Mouse (Mus musculus): ENCODE data around the gene Gm17660. TPM values are rescaled to one million over a fixed set of nuclear protein-coding genes. Genes with fewer than 3 reads are reported as not detected.

Gm17660 gene
- polyA plus RNA-seq, 1 experiment from 2014 or later, result not detected

DNA sequence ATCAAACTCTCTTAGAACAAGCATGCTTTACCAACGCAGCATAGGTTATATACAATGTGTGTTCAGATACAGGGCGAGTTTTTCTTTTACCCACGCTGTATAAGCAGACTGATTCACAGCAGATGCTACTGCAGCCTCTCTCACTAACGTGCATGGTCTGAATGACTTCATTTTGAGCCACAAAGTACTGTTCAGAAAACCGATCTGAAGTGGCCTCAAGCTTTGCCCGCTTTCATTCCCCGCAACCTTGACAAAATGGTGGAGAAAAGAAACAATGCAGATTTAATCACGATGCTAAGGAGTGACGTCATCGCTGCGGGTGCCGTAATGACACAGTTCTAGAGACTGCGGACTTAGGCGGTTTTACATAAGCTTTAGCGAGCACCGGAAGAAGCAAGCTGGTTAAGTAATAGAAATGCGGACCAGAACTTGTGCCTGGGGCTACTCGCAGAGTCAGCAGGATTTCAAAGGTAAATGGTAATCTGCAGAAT, 31.5 kb upstream of the Gm17660 start:
- Histone ChIP-seq H3K4me3 (replicated peaks) (peak overlapping the region; percentile 20), H3K4me1 (replicated peaks) (peaks cover 52% of the 10 kb centered on the region), H3K9me3 (no peaks in the 10 kb centered on the region), H3K27ac (peak overlapping the region; percentile 76; the same call in 1 of the 2 replicates), H3K9ac (replicated peaks) (no peak overlapping the region), H3K27me3 (no peaks in the 10 kb centered on the region), H3K36me3 (no peaks in the 10 kb centered on the region), H3K4me2 (peak overlapping the region; percentile 46)
- peak; percentile 27; the same call in 1 of the 2 replicates for ATAC-seq (ENCODE audit: insufficient number of reproducible peaks, insufficient read depth, low FRiP score, low TSS enrichment, low read depth)
- WGBS, result 31% methylated on average over 18 of the region's 18 CpGs

DNA sequence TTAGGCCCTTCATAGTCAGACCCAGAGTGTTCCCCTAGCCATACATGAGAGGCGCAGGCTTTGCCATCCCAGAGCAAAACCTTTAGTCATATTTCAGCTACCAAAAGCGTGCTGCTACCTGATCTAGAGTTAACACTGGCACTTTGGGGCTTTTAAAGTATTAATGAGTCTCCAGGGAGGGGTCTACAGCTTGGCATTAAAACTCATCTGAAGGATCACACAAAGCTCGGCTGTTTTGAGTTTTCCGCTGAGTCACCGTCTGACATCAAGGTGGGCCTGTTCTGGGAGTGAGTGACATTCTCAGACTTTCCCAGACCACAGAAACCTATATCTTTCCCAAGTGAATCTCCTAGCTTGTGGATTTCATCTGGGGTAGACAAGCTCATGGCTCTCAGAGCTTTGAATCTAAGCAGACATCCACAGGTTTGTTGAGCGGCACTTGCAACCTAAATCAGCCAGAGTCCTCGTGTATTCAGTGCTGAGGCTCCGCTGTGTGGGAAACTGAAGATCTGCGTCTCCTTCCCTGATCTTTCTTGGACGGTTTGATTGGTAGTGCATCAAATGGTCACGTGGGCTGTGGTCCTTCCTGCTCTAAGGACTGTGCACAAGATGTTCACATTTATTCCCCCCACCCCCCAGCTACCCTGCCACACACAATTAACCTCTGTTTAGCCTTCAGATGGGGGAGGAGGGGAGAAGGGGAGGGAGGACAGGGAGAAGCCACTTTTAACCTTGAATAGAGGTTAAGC, 30.9 kb upstream of the Gm17660 start:
- H3K9ac ChIP-seq (replicated peaks), result no peak overlapping the region
- peak; percentile 45; the same call in 1 of the 2 replicates for ATAC-seq (ENCODE audit: insufficient number of reproducible peaks, insufficient read depth, low FRiP score, low TSS enrichment, low read depth)
- peak overlapping the region; percentile 46 for H3K4me2 ChIP-seq
- H3K4me3 ChIP-seq (replicated peaks), result 0 out of 2 replicates have a peak overlapping the region, but pooled peaks have one; percentile 20
- H3K4me1 ChIP-seq (replicated peaks), result peaks cover 46% of the 10 kb centered on the region
- no peaks in the 10 kb centered on the region for H3K27me3 ChIP-seq
- H3K27ac ChIP-seq, result peak overlapping the region; percentile 76
- H3K36me3 ChIP-seq, result no peaks in the 10 kb centered on the region
- WGBS, result 39% methylated on average over 11 of the region's 11 CpGs
- H3K9me3 ChIP-seq, result no peaks in the 10 kb centered on the region

DNA sequence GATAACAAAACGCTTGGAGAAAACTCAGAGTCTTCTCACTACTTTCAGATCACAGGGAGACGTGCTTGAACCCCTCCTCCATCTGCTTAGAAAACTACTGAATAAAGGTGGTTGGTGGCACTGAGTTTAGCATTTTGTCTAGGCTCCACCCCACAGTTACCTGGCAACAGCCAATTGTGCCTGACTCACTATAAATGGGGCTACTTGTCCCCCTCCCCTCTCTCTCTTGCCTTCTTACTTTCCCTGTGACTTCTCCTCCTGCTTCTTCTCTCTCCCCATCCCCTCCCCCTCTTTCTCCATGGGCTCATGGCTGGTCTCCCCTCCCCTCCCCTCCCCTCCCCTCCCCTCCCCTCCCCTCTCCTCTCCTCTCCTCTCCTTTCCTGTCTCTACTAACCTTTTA, 26.7 kb upstream of the Gm17660 start:
- no peak overlapping the region for H3K4me2 ChIP-seq
- ATAC-seq (ENCODE audit: insufficient number of reproducible peaks, insufficient read depth, low FRiP score, low TSS enrichment, low read depth), result no peak
- 62% methylated on average over 2 of the region's 2 CpGs for WGBS
- no peaks in the 10 kb centered on the region for H3K27me3 ChIP-seq
- no peak overlapping the region for H3K27ac ChIP-seq
- H3K4me3 ChIP-seq (replicated peaks), result no peak overlapping the region
- peaks cover 38% of the 10 kb centered on the region for H3K4me1 ChIP-seq (replicated peaks)
- no peaks in the 10 kb centered on the region for H3K9me3 ChIP-seq
- H3K9ac ChIP-seq (replicated peaks), result no peak overlapping the region
- no peaks in the 10 kb centered on the region for H3K36me3 ChIP-seq

DNA sequence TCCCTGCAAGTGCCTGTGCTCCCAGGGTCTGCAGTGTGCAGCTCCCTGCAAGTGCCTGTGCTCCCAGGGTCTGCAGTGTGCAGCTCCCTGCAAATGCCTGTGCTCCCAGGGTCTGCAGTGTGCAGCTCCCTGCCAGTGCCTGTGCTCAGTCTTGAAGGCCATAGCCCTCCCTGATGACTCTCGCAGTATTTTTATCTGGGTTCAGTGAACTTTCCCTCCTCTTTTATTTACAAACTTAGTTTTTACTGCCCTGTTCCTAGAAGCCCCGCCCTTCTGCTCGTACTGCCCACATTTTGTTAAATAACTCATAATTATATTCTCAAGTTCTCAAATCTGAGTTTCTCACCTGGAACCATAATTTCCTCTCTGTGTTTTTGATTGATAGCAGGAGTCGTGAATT, 25.8 kb upstream of the Gm17660 start:
- Histone ChIP-seq H3K4me3 (replicated peaks) (no peak overlapping the region), H3K4me1 (replicated peaks) (peaks cover 29% of the 10 kb centered on the region), H3K27ac (no peak overlapping the region), H3K4me2 (no peak overlapping the region), H3K36me3 (no peaks in the 10 kb centered on the region), H3K27me3 (no peaks in the 10 kb centered on the region), H3K9ac (replicated peaks) (no peak overlapping the region), H3K9me3 (no peaks in the 10 kb centered on the region)
- ATAC-seq (ENCODE audit: insufficient number of reproducible peaks, insufficient read depth, low FRiP score, low TSS enrichment, low read depth), result no peak
- WGBS, result 61% methylated on average over 4 of the region's 4 CpGs

DNA sequence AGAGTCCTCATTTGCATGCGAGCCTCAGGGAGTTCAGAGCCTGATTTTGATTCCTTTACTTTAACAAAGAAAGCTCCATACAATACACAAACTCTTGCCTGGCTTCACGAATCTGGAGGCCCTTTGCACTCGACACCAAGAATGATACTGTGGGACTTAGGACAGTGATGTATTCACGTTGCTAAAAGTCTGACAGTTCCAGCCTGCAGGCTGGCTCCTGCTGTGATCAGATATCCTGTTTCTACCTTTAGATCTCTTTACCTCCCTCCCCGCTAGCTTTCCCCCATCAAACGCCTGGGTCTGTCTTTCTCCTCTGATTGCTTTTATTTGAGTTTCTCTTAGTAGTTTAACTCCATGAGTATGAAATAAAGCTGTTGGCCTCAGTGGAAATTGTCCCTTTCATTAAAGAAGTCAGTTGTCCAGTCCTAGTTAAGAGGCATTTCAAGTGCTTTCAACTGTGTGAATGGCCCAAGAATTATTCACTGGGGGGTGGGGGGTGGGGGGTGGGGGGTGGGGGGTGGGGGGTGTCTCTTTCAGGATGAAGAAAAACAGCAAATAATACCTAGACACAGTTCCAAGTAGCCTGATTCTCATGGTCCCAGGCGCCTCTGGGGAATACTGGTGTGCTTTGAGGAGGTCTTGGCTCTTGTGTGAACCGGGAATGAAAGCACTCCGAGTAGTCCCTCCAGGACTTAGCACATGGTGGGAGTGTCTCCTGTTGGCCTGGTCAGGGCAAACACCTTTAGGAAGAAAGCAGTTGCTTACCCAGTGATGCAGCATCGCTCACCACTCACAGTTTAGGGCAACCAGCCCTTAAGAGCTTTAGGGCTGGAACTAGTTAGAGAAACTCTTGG, 24.5 kb upstream of the Gm17660 start:
- Histone ChIP-seq H3K27ac (0 out of 2 replicates have a peak overlapping the region, but pooled peaks have one; percentile 7), H3K36me3 (no peaks in the 10 kb centered on the region)

DNA sequence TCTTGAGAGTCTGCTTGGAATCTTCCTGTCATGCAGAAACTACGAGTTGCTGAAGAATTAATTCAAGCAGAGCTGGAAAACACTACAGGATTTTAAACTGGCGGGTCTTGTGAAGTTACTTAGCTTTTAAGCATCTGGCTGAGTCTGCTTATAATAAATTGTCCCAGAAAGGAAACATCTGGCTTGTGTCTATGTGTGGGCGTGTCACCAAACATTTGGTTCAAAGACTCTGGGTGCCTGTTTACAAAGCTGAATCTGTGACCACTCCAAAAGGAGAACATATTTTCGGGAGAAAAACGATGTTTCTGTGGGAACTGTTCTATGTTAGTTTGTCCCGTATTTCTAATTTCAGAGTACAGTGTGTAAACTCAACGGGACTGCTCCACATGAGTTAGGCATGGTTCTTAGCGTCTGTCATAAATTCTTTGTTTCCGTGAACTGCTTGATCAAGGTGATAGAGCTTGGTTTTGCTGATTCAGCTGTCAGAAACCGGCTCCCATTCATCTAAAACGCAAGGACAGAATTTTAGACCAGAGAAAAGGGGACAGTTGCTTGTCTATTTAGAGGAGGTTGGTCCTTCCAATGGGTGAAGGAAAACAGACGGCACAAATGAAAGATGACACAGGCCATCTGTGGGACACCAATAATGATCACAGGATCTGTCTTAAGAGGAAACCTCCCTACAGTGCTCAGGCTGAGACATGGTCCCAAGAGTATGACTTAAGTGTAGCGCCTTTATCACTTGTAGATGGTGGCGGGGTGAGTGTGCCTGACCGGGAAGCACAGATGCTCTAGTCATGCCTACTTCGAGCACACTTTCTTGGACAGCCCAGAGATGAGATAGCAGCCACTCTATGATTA, 18.9 kb upstream of the Gm17660 start:
- H3K4me1 ChIP-seq (replicated peaks), result peaks cover 16% of the 10 kb centered on the region
- no peak overlapping the region for H3K4me3 ChIP-seq (replicated peaks)
- H3K27me3 ChIP-seq, result no peaks in the 10 kb centered on the region
- peak overlapping the region; percentile 31 for H3K4me2 ChIP-seq
- no peak overlapping the region for H3K9ac ChIP-seq (replicated peaks)
- H3K36me3 ChIP-seq, result no peaks in the 10 kb centered on the region
- peak overlapping the region; percentile 60; the same call in 1 of the 2 replicates for H3K27ac ChIP-seq
- ATAC-seq (ENCODE audit: insufficient number of reproducible peaks, insufficient read depth, low FRiP score, low TSS enrichment, low read depth), result no peak; the same call in 1 of the 2 replicates
- WGBS, result 47% methylated on average over 16 of the region's 16 CpGs
- no peaks in the 10 kb centered on the region for H3K9me3 ChIP-seq

More for the DNA sequence above, 24.5 kb upstream of the Gm17660 start:
- Histone ChIP-seq H3K4me1 (replicated peaks) (peaks cover 19% of the 10 kb centered on the region), H3K4me2 (no peak overlapping the region), H3K4me3 (replicated peaks) (no peak overlapping the region), H3K9me3 (no peaks in the 10 kb centered on the region), H3K27me3 (no peaks in the 10 kb centered on the region), H3K9ac (replicated peaks) (no peak overlapping the region)
- WGBS, result 14% methylated on average over 10 of the region's 10 CpGs
- 0 out of 2 replicates have a peak, but pooled peaks have one; percentile 31 for ATAC-seq (ENCODE audit: insufficient number of reproducible peaks, insufficient read depth, low FRiP score, low TSS enrichment, low read depth)

DNA sequence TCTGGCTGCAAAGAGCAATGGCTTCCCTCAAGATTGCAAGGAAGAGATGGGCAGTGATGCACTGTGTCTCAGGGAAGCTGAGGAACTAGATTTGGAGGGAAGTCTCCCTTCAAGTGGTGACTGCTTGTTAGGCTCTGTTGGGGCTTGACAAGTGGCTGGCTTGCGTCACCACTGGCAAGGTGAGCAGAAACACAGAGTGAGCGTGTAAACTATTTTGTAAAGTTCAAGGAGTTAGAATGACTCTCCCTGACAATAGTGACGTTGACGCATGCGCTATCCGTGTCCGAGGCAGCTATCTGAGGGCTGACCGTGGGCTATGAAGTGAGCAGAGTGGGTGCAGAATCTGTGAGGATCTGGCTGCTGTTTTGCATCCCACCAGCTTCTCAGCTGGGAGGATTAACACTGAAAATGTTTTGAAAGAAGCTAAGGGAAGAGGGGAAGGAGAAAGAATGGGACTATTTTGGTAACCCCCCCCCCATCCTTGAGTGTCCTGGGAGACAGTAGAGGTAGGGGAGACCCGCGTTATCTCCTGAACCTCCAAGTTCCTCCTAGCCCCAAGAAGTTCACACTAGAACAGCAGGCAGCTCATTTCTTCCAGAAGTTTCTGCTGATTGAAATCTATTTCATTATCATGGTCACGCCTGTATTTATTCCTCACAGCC, 18.1 kb upstream of the Gm17660 start:
- peak overlapping the region; percentile 31 for H3K4me2 ChIP-seq
- H3K36me3 ChIP-seq, result no peaks in the 10 kb centered on the region
- no peak overlapping the region for H3K9ac ChIP-seq (replicated peaks)
- H3K4me1 ChIP-seq (replicated peaks), result peaks cover 17% of the 10 kb centered on the region
- no peak for ATAC-seq (ENCODE audit: insufficient number of reproducible peaks, insufficient read depth, low FRiP score, low TSS enrichment, low read depth)
- WGBS, result 58% methylated on average over 11 of the region's 11 CpGs
- H3K4me3 ChIP-seq (replicated peaks), result no peak overlapping the region
- no peaks in the 10 kb centered on the region for H3K9me3 ChIP-seq
- H3K27me3 ChIP-seq, result no peaks in the 10 kb centered on the region
- H3K27ac ChIP-seq, result 0 out of 2 replicates have a peak overlapping the region, but pooled peaks have one; percentile 60

DNA sequence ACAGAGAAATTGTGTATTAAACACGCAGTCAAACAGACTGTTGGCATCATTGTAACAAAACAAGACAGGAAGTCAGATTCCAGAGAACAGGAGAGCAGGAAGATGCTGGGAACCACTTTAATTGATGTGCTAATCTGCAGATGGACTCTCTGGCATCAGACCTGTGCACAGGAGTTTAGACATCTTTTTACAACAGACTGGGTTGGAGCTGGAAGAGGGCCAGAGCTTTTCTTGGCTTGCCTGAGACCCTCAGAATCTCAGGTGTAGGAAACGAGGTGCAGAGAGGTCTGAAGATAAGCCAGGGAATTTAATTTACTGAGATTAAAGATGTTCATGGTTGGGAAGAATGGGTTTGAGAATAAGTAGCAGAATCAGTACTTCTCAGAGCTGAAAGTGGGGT, 12.3 kb upstream of the Gm17660 start:
- Histone ChIP-seq H3K4me2 (no peak overlapping the region), H3K9me3 (no peaks in the 10 kb centered on the region), H3K9ac (replicated peaks) (no peak overlapping the region), H3K27ac (no peak overlapping the region), H3K4me1 (replicated peaks) (0 out of 2 replicates have a peak, but pooled peaks cover 6% of the 10 kb centered on the region), H3K36me3 (no peaks in the 10 kb centered on the region; the same call in 1 of the 2 replicates), H3K27me3 (no peaks in the 10 kb centered on the region), H3K4me3 (replicated peaks) (no peak overlapping the region)
- WGBS, result 76% methylated on average over 2 of the region's 2 CpGs
- ATAC-seq (ENCODE audit: insufficient number of reproducible peaks, insufficient read depth, low FRiP score, low TSS enrichment, low read depth), result no peak

DNA sequence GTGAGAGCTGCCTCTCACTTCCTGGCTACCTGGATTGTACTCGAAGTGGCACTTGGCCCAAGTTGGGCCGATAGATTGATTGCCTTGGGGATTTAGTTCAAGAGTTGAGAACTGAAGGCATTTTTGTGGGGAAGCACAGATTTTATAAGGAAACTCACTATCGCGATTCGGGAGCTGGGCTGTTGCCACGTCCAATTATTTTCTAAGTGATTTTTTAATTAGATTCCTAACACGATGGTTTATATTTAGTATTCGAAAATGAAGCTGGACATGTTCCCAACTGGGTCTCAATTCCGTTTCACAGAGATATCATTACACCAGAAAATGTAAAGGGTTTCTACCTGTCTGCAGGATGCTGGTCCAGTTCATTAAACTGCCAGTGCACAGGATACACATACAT, 8.0 kb upstream of the Gm17660 start:
- WGBS, result 81% methylated on average over 9 of the region's 9 CpGs
- H3K4me2 ChIP-seq, result no peak overlapping the region
- no peak for ATAC-seq (ENCODE audit: insufficient number of reproducible peaks, insufficient read depth, low FRiP score, low TSS enrichment, low read depth)
- H3K9ac ChIP-seq (replicated peaks), result no peak overlapping the region
- H3K4me1 ChIP-seq (replicated peaks), result 0 out of 2 replicates have a peak, but pooled peaks cover 3% of the 10 kb centered on the region
- no peak overlapping the region for H3K27ac ChIP-seq
- no peaks in the 10 kb centered on the region for H3K27me3 ChIP-seq
- H3K36me3 ChIP-seq, result no peaks in the 10 kb centered on the region; the same call in 1 of the 2 replicates
- no peaks in the 10 kb centered on the region for H3K9me3 ChIP-seq
- no peak overlapping the region for H3K4me3 ChIP-seq (replicated peaks)

DNA sequence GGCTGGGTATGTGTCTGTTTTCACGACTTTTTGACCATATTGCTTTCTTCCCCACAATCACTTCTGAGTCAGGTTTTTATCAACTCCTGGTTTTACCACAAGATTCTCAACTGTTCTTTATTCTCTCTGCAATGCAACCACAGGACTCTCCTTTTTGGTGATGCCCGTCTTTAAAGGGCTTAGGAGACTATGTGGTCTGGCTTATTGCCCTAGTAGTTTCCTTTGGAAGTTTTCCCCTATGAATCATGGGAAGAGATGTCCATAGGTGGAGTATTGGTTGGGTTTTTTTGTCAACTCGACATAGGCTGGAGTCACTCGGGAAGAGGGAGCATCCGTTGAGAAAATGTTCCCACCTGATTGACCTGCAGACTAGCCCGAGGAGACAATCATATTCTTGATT, 3.3 kb upstream of the Gm17660 start:
- WGBS, result 82% methylated on average over 6 of the region's 6 CpGs
- H3K4me3 ChIP-seq (replicated peaks), result no peak overlapping the region
- no peaks in the 10 kb centered on the region for H3K36me3 ChIP-seq
- no peaks in the 10 kb centered on the region for H3K9me3 ChIP-seq
- peaks cover 8% of the 10 kb centered on the region; the same call in 1 of the 2 replicates for H3K4me1 ChIP-seq (replicated peaks)
- no peak overlapping the region for H3K9ac ChIP-seq (replicated peaks)
- ATAC-seq (ENCODE audit: insufficient number of reproducible peaks, insufficient read depth, low FRiP score, low TSS enrichment, low read depth), result no peak
- H3K27me3 ChIP-seq, result no peaks in the 10 kb centered on the region
- no peak overlapping the region for H3K4me2 ChIP-seq
- no peak overlapping the region for H3K27ac ChIP-seq
